Mouse (Mus musculus) forebrain, embryonic 11.5 days (tissue): ENCODE measurements around the gene Sppl2a. TPM values are rescaled to one million over a fixed set of nuclear protein-coding genes. Genes with fewer than 3 reads are reported as not detected.
"Not testable (repeated sequence)": the region's sequence is repeated elsewhere in the genome, so short reads cannot be mapped to it uniquely, and the experiment has no call there.

ENCODE experiments used
- ATAC-seq: fragments of 200-750 bp; cut with Nextera tagmentation; replicated peaks from 2 replicates; pipeline ENCODE4 v1.8.0; 2017; ENCODE audit warnings: moderate TSS enrichment; ENCODE audit not compliant: low FRiP score
- DNase-seq: peaks from one replicate; pipeline ENCODE4 v3.0.0-alpha.2; 2017; ENCODE audit warnings: low spot score
- H3K27ac ChIP-seq: fragments of 300-500 bp; sonication (generic); 2 replicates; pipeline ENCODE4 v1.5.1; 2014; ENCODE audit warnings: low read depth, low read length
- H3K27me3 ChIP-seq: fragments of 300-500 bp; sonication (generic); 2 replicates; pipeline ENCODE4 v1.6.1; 2014; ENCODE audit warnings: mild to moderate bottlenecking, low read length, mixed read lengths; ENCODE audit not compliant: control insufficient read depth, insufficient read depth
- H3K36me3 ChIP-seq: fragments of 300-500 bp; sonication (generic); 2 replicates; pipeline ENCODE4 v1.6.1; 2014; ENCODE audit warnings: mild to moderate bottlenecking, low read length, moderate library complexity, mixed read lengths; ENCODE audit not compliant: control insufficient read depth, insufficient read depth
- H3K4me1 ChIP-seq: fragments of 300-500 bp; sonication (generic); replicated peaks from 2 replicates; pipeline ENCODE4 v1.6.1; 2014; ENCODE audit warnings: low read length, mixed read lengths; ENCODE audit not compliant: control insufficient read depth, insufficient read depth
- H3K4me2 ChIP-seq: fragments of 300-500 bp; sonication (generic); 2 replicates; pipeline ENCODE4 v1.6.1; 2014; ENCODE audit warnings: low read depth, mild to moderate bottlenecking, low read length, moderate library complexity, mixed read lengths; ENCODE audit not compliant: severe bottlenecking
- H3K4me3 ChIP-seq: fragments of 300-500 bp; sonication (generic); 2 replicates; pipeline ENCODE4 v1.5.1; 2014; ENCODE audit warnings: low read depth, low read length
- H3K9ac ChIP-seq: fragments of 300-500 bp; sonication (generic); 2 replicates; pipeline ENCODE4 v1.6.1; 2014; ENCODE audit warnings: low read length
- H3K9me3 ChIP-seq: fragments of 300-500 bp; sonication (generic); 2 replicates; pipeline ENCODE4 v1.6.1; 2016; ENCODE audit warnings: low read length, mixed read lengths; ENCODE audit not compliant: control insufficient read depth
- WGBS: fragments of 180-500 bp; shearing (Covaris S2); extraction: QIAGEN DNeasy Blood & Tissue Kit; methylation state at CpG from one replicate; pipeline ENCODE4 v1.1.7; 2014; 5-methylcytosine and 5-hydroxymethylcytosine counted together
- polyA plus RNA-seq: library from polyadenylated mRNA; unstranded; fragments of >200 nt; fragmentation: Nextera tagmentation; extraction: Ambion mirVana; gene quantifications from 2 replicates; pipeline ENCODE4 v1.2.1, GENCODE M21; 2014

The Sppl2a gene
- polyA plus RNA-seq, 1 experiment from 2014 or later = 35.2 TPM

GRCm38 (mm10) chr2:126887141-126887540, 45.9 kb downstream of the Sppl2a start:
- no peak for DNase-seq
- no peaks in the 10 kb centered on the region for H3K36me3 ChIP-seq
- H3K9me3 ChIP-seq = no peaks in the 10 kb centered on the region
- no peaks in the 10 kb centered on the region for H3K27me3 ChIP-seq
- no peak overlapping the region for H3K4me3 ChIP-seq
- H3K4me2 ChIP-seq = no peak overlapping the region
- 75% methylated on average over 3 of the region's 3 CpGs for whole genome bisulfite sequencing
- ATAC-seq = no peak
- H3K9ac ChIP-seq = no peak overlapping the region
- no peak overlapping the region for H3K27ac ChIP-seq
- no peaks in the 10 kb centered on the region for H3K4me1 ChIP-seq

- Histone ChIP-seq H3K9me3 (no peaks in the 10 kb centered on the region), H3K27ac (no peak overlapping the region), H3K4me2 (no peak overlapping the region), H3K4me3 (no peak overlapping the region), H3K27me3 (no peaks in the 10 kb centered on the region), H3K4me1 (no peaks in the 10 kb centered on the region), H3K36me3 (no peaks in the 10 kb centered on the region), H3K9ac (no peak overlapping the region)
- 83% methylated on average over 2 of the region's 2 CpGs for WGBS
- DNase-seq (no peak), ATAC-seq (no peak)
These were observed 47.2 kb downstream of the Sppl2a start for GRCm38 (mm10) chr2:126885871-126886270.

GRCm38 (mm10) chr2:126882711-126883110, 50.3 kb downstream of the Sppl2a start:
- not testable (repeated sequence) for H3K9ac ChIP-seq, H3K27ac ChIP-seq, H3K4me2 ChIP-seq, H3K9me3 ChIP-seq, H3K36me3 ChIP-seq, ATAC-seq, H3K4me1 ChIP-seq, DNase-seq, H3K4me3 ChIP-seq, H3K27me3 ChIP-seq
- WGBS = 72% methylated on average over 2 of the region's 2 CpGs

GRCm38 (mm10) chr2:126877991-126878390, 55.0 kb downstream of the Sppl2a start:
- Histone ChIP-seq H3K4me1 (peaks cover 2% of the 10 kb centered on the region; the same call in 1 of the 2 replicates), H3K27ac (no peak overlapping the region), H3K4me2 (no peak overlapping the region), H3K27me3 (no peaks in the 10 kb centered on the region), H3K9ac (no peak overlapping the region), H3K9me3 (no peaks in the 10 kb centered on the region), H3K36me3 (no peaks in the 10 kb centered on the region), H3K4me3 (no peak overlapping the region)
- 83% methylated on average over 1 of the region's 1 CpGs for WGBS
- ATAC-seq (no peak), DNase-seq (no peak)

DNA sequence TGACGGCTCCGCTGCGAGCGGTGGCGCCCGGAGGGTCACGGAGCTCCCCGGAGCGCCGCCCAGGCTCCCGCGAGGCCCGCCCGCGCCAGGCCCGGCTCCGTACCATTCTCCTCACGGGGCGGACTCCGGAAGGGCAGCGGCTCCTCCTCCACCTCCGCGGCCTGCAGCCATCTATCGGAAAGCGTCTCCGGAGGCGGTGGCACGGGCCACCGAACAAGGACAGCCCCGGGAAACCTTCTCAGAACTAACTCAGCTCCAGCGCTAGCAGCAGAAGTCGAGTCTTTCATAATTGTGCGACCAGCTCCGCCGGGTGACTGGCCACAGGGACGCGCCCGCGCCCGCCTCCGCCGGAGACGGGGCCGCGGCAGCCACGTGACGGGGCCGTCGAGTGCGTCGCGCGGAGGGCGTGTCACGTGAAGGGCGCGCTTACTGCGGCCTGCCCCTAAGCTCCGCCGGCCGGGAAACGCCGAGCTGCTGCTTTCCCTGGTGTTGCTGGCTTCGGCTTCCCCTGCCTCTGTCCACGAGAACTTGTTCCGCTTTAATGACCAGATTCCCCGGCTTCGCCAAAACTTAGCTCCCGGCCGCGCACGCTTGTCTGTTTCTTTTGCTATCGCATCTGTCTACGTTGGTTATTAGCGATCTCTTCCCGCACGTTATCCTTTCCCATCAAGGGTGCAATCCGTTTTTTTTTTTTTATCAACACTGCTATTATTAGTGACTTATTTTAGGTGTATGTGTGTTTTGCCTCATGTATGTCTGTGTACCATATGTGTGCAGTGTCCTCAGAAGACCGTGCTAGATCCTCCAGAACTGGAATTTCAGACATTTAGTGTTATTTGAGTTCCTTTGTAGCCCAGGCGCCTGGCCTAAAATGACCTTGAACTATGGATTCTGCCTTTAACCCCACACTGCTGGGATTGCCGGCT, 56.9 kb downstream of the Sppl2a start, which contains the start of gene Trpm7:
Gene Trpm7 (minus strand): TSS at position 360 of the 926 bp plus-strand sequence.
- Histone ChIP-seq H3K27ac (peak within 1 kb of the TSS; percentile 95), H3K4me3 (peak within 1 kb of the TSS; percentile 88), H3K4me1 (peaks cover 2% of the 10 kb centered on the region; the same call in 1 of the 2 replicates), H3K36me3 (no peaks in the 10 kb centered on the region), H3K4me2 (peak within 1 kb of the TSS; percentile 74), H3K9ac (peak within 1 kb of the TSS; percentile 91), H3K27me3 (no peaks in the 10 kb centered on the region), H3K9me3 (no peaks in the 10 kb centered on the region)
- DNase-seq (peak; percentile 94), ATAC-seq (peak; percentile 98)
- WGBS = 1% methylated on average over 81 of the region's 81 CpGs

- H3K4me3 ChIP-seq = peak overlapping the region; percentile 88
- peak overlapping the region; percentile 74 for H3K4me2 ChIP-seq
- DNase-seq (no peak), ATAC-seq (peak; percentile 67)
- H3K9me3 ChIP-seq = no peaks in the 10 kb centered on the region
- no peaks in the 10 kb centered on the region for H3K36me3 ChIP-seq
- H3K4me1 ChIP-seq = peaks cover 2% of the 10 kb centered on the region; the same call in 1 of the 2 replicates
- H3K27ac ChIP-seq = peak overlapping the region; percentile 95
- H3K9ac ChIP-seq = peak overlapping the region; percentile 91
- H3K27me3 ChIP-seq = no peaks in the 10 kb centered on the region
- under 1% methylated on average over 18 of the region's 18 CpGs for WGBS
These were observed 57.6 kb downstream of the Sppl2a start for GRCm38 (mm10) chr2:126875516-126875835.

DNA sequence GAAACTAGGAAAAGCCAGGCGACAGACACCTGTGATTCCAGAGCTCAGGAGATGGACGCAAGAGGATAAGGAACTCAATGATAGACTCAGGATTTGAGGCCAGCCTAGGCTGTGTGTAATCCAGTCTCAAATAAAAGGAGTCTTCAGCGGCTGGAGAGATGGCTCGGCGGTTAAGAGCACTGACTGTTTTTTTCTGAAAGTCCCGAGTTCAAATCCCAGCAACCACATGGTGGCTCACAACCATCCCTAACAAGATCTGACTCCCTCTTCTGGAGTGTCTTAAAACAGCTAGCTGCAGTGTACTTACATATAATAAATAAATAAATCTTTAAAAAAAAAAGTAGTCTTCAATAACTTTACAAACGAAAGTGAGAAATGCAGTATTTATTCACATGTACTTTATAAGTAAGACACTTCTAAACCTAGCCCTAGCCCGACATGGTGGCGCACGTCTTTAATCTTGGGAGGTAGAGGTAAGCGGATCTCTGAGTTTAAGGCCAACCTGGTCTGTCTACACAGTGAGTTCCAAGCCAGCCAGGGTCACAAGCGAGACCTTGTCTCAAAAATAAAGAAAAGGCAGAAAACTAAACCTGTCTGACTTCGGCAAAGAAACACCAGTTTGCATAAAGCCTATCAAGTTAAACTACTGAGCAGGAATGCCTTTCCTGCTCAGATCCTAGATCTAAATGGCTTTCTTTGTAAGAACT, 58.1 kb downstream of the Sppl2a start:
- Histone ChIP-seq H3K9me3 (no peaks in the 10 kb centered on the region), H3K27ac (peak overlapping the region; percentile 95), H3K4me3 (peak overlapping the region; percentile 88), H3K27me3 (no peaks in the 10 kb centered on the region), H3K4me2 (peak overlapping the region; percentile 74), H3K36me3 (no peaks in the 10 kb centered on the region), H3K4me1 (peaks cover 2% of the 10 kb centered on the region; the same call in 1 of the 2 replicates), H3K9ac (peak overlapping the region; percentile 91)
- 31% methylated on average over 13 of the region's 13 CpGs for WGBS
- ATAC-seq (no peak), DNase-seq (no peak)

DNA sequence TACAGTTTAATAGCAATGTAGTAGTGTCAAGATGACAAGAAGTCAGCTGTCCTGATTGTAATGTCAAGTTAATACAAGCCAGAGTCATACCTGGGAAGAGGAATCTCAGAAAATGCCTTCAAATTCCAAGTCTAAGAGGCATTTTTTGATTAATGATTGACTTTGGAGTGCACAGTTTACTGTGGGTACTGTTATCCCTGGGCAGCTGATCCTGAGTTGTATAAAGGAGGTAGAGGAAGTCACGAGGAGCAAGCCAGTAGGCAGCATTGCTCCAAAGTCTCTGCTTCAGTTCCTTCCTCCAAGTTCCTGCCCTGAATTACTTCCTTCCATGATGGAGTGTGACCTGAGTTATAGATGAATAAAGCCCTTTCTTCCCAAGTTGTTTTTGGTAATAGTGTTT, 66.7 kb downstream of the Sppl2a start:
- no peaks in the 10 kb centered on the region for H3K9me3 ChIP-seq
- DNase-seq (no peak), ATAC-seq (no peak)
- no peaks in the 10 kb centered on the region for H3K4me1 ChIP-seq
- no peak overlapping the region for H3K4me2 ChIP-seq
- 97% methylated on average over 1 of the region's 1 CpGs for WGBS
- H3K27ac ChIP-seq = no peak overlapping the region
- no peaks in the 10 kb centered on the region for H3K36me3 ChIP-seq
- no peaks in the 10 kb centered on the region for H3K27me3 ChIP-seq
- H3K9ac ChIP-seq = no peak overlapping the region
- no peak overlapping the region for H3K4me3 ChIP-seq
